Mouse (Mus musculus) skeletal muscle tissue, adult 2 months (tissue): ENCODE results near the gene Plin4.
"Not testable (repeated sequence)": the region's sequence is repeated elsewhere in the genome, so short reads cannot be mapped to it uniquely, and the experiment has no call there.

Source experiments
- DNase-seq: peaks from one replicate; pipeline ENCODE4 v3.0.0-alpha.2; 2012; ENCODE audit warnings: low read depth, low spot score

The Plin4 gene

DNA sequence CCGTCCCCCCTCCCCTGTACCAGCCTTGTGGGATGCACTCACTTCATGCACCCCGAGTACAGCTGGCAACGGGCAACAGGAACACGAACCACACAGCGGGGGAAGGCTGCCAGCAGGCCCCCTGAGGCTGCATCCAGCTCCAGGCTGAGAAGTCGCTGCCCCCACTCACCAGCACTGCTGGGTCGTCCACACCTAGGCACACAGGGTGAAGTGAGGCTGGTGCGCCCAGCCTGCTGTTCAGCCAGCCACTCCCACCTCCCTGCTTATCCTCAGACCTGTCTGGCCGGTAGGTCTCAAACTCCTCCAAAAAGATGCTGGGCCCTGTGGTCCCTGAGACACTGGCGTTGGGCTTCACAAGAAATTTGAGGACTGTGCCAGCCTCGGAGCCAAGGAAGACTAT lies 16.6 kb upstream of the Plin4 start:
- DNase-seq = no peak

DNA sequence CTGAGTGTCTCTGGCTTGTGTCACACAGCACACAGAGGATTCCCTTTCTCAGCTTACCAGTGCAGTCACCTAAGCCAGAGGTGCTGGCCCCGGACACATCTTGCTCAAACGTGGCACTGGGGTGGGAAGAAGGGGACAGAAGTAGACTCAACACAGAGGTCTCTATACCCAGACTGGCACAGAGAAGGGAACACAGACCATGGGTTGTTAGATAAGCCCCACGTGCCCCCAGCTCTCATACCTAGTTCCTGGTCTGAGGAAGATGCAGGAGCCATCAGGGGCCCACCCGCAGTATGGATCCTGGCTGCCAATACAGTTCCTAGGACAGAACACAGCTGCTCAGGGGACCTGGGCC lies 15.7 kb upstream of the Plin4 start:
- DNase-seq = no peak

DNA sequence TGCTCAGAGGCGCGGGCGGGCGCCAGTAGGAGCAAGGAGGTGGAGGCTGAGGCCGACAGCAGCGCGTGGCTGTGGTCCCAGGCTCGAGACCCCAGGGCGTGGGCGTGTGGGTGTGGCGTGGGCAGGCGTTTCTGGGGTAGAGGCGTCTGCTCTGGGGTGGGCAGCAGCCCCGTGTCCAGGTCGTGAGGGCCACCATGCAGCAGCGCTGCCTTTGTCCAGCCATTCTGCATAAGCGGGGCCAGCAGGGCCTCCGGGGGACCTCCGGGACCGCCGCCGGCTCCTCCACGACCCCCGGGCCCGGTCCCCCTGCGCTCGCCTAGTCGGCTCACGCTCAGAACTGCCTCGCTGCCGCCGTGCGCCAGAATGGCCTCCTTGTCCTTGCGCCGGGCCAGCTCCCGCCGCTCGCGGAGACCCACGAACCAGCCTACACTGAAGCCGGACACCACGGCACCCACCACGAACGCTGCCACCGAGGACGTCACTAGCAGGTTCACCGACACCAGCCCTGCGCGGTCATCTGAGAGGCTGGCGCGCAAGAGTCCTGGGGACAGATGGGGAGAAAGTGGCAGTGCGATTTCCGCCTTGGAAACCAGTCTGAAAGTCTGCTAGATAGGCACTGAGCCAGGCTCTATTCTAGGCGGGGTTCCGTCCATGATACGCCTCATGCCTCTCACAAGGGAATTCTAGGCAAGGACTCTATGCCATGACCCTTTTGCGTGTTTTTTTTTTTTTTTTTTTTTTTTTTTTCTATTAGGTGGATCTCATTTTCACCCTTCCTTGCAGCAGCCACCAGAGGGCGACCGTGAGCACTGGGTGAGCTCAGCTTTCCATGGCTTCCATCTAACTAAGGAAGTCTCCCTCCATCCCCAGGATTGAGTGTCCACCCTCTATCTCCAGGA lies 15.0 kb upstream of the Plin4 start:
- peak; percentile 68 for DNase-seq

DNA sequence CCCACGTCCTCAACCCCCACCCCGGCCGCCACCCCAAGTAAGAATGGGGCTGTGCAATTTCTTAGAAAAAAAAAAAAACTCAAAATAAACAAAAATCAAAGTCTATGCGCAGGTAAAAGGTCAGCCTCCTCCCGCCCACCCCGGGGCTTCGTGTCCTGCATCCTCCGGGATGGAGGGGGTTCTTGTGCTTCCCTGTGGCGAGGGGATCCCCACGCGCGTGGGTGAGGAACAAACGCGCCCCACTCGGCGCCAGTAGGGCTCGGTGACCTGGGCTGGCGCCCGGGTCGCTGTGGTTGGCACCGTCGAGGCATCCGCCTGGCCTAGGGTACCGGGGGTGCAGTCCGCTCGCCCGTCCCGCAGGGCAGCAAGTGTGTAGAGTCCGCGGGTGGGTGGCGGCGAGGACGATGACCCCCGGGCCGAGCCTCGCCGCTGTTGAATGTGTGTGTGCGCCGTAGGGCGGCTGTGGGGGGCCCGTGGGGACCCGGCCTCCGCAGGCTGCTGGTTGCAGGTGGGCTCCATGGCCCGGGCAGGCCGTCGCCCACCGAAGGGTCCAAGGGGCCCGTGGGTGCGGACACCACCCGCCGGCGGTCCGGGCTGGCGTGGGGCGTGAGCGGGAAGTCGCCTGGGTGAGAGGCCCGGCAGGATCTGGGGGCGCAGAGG lies 14.2 kb upstream of the Plin4 start:
- DNase-seq = no peak

DNA sequence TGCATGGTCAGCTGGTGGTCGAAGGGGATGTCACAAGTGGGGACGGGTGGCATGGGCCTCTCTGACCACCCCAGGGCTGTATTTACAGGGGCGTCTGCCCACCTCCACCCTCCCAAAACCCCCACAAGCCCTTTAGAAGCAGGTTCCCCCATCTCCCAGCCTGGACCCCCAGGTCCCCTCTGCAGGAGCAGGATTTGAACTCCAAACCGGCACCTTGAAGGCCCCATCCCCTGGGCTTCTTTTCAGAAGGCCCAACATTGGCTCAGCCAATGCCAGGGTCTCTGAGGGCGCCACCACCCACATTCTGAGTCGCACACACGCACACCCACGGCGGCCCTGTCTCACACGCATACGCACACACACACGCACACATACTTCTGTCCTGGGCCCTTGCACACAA lies 13.6 kb upstream of the Plin4 start:
- no peak for DNase-seq

DNA sequence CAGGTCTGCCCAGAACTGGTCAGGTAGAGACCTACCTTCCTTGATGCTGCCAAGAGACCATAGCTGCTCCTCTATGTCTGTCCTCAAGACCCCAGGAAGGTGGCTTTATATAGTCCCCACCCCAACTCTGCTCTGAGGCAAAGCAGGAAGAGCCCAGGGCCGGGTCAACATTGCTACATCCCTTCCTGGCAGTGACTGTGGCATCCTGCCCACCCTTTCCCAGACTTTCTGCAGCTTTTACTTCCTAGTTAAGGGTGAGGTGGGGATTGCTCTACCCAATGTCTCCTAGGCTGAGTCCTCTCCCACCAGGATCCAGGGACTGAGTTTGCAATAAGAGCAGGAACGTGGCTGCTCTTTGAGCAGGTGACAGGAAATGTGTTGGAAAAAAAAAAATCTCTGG lies 12.2 kb upstream of the Plin4 start, which contains the start of gene Lrg1:
Gene Lrg1, minus strand, starts transcription at position 176 of the 400 bp plus-strand sequence.
- DNase-seq = no peak

DNA sequence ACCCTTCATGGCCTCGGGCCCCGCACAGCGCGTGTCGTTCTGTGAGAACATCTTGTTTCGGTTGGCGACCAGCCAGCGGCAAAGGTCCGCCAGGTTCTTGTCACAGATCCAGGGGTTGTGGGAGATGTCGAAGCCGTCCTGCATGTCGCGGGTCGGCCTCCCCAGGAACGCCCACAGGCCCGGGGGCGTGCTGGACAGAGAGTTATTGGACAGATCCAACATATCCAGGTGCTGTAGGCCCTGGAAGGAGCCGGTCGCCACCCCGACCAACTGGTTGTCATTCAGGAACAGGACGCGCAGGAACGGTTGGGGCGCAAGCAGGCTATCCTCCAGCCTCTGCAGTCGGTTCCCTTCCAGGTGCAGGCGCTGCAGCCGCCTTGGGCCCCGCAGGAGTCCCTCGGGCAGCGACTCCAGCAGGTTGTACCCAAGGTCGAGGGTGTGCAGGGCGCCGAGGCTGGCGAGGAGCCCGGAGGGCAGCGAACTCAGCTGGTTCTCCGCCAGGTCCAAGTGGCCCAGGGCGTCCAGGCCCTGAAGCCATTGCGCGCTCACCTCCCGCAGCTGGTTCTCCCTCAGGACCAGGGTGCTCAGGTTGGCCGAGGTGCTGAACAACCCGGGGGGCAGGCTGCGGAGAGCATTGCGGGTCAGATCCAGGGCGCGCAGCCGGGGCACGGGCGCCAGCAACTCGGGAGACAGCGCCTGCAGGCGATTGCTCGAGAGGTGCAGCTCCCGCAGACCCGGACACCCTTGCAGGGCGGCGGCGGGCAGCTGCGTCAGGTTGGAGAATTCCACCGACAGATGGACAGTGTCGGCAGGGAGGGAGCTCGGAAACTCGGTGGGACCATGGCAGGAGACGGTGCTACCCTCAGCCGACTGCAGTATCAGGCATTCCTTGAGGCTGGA lies 10.6 kb upstream of the Plin4 start:
- DNase-seq = peak; percentile 74

DNA sequence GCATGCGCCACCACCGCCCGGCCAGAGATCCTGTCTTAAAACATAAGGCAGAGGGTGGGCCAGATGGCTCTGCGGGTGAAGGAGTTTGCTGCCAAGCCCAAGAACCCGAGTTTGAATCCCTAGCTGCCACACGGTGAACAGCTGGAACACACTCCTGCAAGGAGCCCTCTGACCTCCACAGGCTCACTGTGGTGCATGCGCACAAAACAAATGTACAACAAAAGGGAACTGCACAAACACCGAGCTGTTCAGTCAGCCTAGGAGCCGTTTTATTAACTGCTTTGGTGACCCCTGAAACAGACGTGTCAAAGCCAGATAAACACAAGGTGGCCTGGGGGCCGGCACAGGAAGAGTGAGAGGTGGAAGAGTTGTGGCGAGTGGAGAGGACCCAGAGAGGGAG lies 9.8 kb upstream of the Plin4 start:
- no peak for DNase-seq

DNA sequence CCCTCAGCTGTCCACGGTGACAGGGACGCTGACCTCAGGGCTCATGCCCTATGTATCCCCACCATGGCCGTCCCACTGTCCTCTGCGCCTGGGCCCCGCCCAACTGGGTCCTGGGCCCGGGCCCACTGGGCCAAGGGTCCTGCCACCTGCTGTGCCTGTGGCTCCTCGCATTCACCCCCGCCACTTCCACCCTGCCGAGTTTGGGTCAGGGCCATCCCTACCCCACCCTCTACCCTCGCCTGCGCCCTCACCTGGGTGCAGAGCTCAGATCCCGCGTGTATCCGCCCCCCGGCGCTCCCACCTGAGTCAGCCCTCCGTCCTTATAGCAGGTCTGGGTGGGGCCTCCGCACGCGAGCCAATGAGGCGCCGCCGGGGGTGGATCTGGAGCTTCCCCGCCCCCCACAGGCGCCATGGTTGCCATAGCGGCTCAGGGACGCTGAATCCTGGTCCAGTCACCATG lies 7.7 kb upstream of the Plin4 start, which contains the start of gene Plin5:
Gene Plin5, minus strand, starts transcription at position 346 of the 460 bp plus-strand sequence.
- DNase-seq = no peak

DNA sequence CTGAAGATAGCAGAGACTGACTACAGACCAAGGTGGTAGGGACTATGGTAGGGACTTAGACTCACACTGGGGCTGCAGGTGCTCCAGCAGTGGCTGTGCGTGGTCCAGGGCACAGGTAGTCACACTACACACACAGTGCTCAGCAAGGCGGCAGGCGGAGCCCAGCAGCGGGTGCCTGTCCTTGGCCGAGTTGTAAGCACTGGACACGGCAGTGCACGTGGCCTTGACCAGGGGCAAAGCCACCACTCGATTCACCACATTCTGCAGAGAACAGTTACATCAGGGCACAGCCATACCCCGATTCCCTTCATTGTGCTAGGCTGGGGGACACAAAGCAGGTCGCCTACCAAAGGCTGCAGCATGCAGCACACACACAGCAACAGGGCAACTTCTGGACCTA lies 6.6 kb upstream of the Plin4 start:
- DNase-seq = no peak

DNA sequence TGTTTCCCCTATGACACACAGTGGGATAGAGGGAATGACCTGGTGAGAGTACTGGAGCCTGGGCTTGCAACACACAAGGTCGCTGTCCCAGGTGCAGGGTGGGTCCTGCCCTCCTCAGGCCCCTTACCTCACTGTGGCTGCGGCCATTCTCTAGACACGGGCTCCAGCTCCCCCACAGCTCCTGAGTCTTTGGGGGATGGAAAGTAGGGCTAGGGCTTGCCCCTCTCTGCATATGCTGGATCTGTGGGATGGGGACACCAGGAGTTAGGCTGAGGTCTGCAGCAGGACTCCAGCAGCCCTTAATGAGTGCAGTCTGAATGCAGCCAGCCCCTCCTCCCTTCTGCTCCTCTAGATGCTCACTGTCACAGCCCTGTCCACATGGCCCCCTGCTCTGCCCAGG lies 3.1 kb upstream of the Plin4 start:
- DNase-seq = no peak

DNA sequence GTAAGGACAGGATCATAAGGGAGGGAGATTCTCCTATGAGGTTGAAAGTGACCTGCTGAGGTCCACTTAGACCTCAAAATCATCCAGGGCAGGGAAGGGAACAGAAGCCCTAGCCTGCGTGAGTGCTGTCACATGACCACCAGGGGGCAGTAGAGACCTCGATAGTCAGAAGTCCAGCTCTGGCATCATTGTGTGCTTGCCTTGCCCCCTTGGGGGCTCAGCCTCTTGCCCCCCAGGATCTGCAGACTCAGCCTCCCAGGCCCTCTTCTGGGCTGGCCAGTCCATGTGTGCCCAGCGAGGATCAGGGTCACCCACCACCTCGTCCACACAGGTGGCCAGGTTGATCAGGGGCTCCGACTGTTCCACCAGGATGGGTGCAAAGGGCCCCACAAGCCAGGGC lies 2.3 kb upstream of the Plin4 start:
- DNase-seq = peak; percentile 77

DNA sequence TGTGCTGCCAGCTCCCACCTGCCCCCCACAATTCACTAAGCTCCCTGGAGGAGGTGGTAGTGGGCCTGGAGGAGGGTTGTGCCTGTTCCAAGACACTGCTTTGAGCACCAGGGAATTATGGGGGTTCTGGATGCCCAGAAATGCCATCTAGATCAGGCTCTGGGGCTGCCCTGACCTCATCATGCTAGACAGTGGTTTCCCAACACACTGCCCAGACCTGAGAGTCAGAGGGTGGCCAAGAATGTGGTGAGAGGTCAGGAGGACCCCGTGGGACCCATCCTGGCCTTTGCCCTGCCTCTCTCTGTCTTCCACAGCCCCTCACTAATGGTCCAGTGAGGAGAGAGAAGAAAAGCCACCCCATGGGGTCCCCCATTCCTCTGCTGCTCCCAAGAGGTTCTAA lies 1.4 kb upstream of the Plin4 start:
- DNase-seq = no peak

DNA sequence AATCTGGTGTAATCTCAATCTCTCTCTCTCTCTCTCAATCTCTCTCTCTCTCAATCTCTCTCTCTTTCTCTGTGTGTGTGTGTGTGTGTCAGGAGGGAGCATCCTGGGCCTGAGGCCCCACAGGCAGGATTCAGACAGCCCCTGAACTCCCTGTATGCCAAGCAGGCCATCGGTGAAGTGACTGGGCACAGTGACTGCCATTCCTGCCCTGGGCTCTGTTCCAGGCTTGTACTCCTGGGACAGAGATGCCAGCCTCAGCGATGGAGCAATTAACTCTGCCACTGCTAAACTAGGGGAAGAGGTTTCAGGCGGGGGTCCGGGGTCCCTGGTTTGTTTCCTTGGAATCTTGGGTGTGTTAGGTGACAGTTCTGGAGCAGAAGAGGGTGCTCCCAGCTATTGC lies 968 bp upstream of the Plin4 start:
- DNase-seq = peak; percentile 77

DNA sequence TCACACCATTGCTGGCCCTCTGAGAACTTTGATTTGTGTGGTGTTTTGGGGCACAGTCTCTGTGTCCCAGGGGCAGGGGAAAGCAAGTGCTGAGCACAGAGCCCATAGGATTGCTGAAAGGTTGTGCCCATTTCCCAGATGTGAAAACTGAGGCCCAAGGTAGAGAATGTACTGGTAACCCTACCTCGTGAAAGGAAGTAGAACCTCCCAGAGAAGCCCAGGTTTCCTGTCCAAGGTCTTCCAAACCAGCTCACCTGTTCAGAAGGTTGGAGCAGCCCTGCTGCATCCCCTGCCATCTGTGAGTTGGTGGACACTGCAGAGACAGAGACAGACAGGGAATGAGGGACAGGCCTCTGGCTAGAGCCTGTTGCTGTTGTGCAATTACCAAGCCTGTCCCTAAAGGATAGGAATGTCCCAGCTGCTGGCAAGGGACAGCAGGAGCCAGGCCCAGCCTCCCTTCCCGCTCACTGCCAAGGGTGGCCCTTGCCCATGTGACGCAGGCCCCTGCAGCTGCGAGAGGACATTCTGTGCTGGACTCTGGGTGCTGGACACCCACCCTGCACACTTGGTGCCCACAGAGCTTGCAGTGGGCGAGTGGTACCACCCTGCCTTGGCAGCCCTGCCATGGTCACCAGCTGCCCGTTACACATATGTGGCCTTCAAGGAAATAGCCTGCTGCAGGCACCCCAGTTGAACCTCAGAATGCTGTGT lies 1.1 kb downstream of the Plin4 start:
- DNase-seq = peak; percentile 97

DNA sequence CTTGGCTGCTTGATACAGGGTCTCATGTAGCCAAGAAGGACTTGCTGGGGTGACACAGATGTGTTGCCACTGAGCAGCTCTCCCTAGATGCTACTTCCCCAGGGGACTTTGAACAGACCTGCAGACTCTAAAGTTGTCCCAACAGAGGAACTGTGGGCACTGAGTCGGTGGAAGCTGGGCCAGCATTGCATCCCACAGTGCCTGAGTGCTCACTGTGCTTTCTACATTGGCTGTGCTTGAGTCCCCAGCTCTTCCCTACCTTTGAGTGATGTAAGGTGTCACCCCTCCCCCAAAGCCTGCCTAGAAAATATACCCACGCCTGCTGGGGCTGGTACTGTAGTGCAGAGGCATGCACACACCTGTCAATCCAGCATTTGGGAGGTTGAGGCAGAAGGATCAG lies 1.9 kb downstream of the Plin4 start:
- no peak for DNase-seq

DNA sequence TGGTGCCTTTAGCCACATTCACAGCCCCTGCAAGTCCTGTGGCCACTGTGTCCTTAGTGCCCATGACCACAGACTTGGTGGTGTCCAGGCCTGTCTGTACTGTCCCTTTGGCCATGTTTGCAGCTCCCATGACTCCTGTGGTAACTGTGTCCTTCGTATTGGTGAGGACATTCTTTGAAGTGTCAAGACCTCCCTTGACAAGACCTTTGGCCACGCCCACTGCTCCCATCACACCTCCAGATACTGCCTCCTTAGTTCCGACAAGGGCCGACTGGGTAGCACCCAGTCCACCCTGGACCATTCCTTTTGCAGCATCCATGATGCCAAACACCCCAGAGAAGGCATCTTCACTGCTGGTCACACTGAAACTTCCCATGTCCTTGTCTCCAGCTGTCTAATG lies 2.6 kb downstream of the Plin4 start:
- no peak for DNase-seq

DNA sequence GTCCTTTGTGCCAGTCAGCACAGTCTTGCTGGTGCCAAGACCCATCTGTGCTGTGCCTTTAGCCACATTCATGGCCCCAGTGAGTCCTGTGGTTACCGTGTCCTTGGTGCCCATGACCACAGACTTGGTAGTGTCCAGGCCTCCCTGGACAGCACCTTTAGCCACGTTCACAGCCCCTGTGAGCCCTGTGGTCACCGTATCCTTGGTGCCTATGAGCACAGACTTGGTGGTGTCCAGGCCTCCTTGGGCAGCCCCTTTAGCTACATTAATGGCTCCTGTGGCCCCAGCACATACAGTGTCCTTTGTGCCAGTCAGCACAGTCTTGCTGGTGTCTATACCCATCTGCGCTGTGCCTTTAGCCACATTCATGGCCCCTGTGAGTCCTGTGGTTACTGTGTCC lies 3.2 kb downstream of the Plin4 start:
- DNase-seq = not testable (repeated sequence)

DNA sequence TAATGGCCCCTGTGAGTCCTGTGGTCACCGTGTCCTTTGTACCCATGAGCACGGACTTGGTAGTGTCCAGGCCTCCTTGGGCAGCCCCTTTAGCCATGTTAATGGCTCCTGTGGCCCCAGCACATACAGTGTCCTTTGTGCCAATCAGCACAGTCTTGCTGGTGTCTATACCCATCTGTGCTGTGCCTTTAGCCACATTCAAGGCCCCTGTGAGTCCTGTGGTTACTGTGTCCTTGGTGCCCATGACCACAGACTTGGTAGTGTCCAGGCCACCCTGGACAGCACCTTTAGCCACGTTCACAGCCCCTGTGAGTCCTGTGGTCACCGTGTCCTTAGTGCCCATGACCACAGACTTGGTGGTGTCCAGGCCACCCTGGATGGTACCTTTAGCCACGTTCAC lies 4.8 kb downstream of the Plin4 start:
- not testable (repeated sequence) for DNase-seq

DNA sequence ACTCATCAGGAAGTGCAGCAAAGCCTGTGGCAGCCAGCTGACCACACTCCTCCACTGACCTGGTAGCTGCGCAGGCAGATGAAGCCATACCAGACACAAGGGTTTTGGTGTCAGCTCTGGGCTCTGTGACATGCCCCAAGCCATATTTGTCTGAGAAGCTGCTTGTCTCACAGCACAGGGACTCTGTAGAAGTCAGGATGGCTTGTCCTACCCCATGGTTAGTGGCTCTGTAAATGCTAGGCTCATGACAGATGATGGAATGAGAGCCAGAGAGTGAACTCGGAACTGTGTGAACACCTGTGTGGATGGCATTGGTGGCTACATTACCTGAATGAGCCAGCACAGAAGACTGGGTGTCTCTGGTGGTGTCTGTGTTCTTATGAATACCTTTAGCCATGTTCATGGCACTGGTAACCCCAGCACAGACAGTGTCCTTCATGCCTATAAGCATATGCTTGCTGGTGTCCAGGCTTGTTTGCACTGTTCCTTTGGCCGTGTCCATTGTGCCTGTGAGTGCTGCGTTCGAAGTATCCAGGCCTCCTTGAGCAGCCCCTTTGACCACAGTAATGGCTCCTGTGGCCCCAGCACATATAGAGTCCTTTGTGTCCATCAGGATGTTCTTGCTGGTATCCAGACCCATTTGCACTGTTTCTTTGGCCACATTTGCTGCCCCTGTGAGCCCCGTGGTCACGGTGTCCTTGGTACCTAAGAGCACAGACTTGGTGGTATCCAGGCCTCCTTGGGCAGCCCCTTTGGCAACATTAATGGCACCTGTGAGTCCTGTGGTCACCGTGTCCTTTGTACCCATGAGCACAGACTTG lies 5.9 kb downstream of the Plin4 start:
- DNase-seq = no peak
